Mouse (Mus musculus): ENCODE data around the gene Itpr2.

- TF ChIP-seq CTCF (IDR thresholded peaks at IDR 0.05; ENCODE audit: control insufficient read depth, insufficient read depth, low read length) (no peak), POLR2A (IDR thresholded peaks at IDR 0.05; ENCODE audit: borderline replicate concordance, control insufficient read depth, low read depth, low read length) (no peak)
Observed at GRCm38 (mm10) chr6:146402905-146403642, 98.9 kb downstream of the Itpr2 start.

Measured in bone marrow, adult 2 months (tissue).